Mouse (Mus musculus) liver, embryonic 16.5 days (tissue): ENCODE data around the gene Ccdc51. TPM values are rescaled to one million over a fixed set of nuclear protein-coding genes. Genes with fewer than 3 reads are reported as not detected.
A peak's percentile ranks its signal among the peaks of the same experiment; 100 is the strongest.

Source experiments
- ATAC-seq: fragments of 200-750 bp; cut with Nextera tagmentation; 2 replicates; pipeline ENCODE4 v1.8.0; 2017; ENCODE audit warnings: low read depth, mild to moderate bottlenecking, moderate number of reproducible peaks, moderate library complexity
- H3K27ac ChIP-seq: fragments of 300-500 bp; sonication (generic); 2 replicates; pipeline ENCODE4 v1.5.1; 2014; ENCODE audit warnings: mild to moderate bottlenecking, low read length
- H3K27me3 ChIP-seq: fragments of 300-500 bp; sonication (generic); 2 replicates; pipeline ENCODE4 v1.6.1; 2014; ENCODE audit warnings: low read depth, low read length, mixed read lengths; ENCODE audit not compliant: control insufficient read depth, insufficient read depth
- H3K36me3 ChIP-seq: fragments of 300-500 bp; sonication (generic); 2 replicates; pipeline ENCODE4 v1.6.1; 2014; ENCODE audit warnings: mild to moderate bottlenecking; ENCODE audit not compliant: control insufficient read depth, insufficient read depth
- H3K4me1 ChIP-seq: fragments of 300-500 bp; sonication (generic); 2 replicates; pipeline ENCODE4 v1.6.1; 2014; ENCODE audit warnings: low read depth, low read length, mixed read lengths; ENCODE audit not compliant: control insufficient read depth
- H3K4me2 ChIP-seq: fragments of 300-500 bp; sonication (generic); 2 replicates; pipeline ENCODE4 v1.6.1; 2014; ENCODE audit warnings: low read depth, low read length, mixed read lengths
- H3K4me3 ChIP-seq: fragments of 300-500 bp; sonication (generic); 2 replicates; pipeline ENCODE4 v1.5.1; 2014; ENCODE audit warnings: low read depth, mild to moderate bottlenecking, low read length
- H3K9ac ChIP-seq: fragments of 300-500 bp; sonication (generic); 2 replicates; pipeline ENCODE4 v1.6.1; 2014; ENCODE audit warnings: low read depth, low read length
- H3K9me3 ChIP-seq: fragments of 300-500 bp; sonication (generic); replicated peaks from 2 replicates; pipeline ENCODE4 v1.6.1; 2016; ENCODE audit warnings: low read length; ENCODE audit not compliant: control insufficient read depth
- WGBS: fragments of 180-500 bp; shearing (Covaris S2); extraction: QIAGEN DNeasy Blood & Tissue Kit; methylation state at CpG from one replicate; pipeline ENCODE4 v1.1.7; 2014; ENCODE audit not compliant: insufficient replicate concordance; 5-methylcytosine and 5-hydroxymethylcytosine counted together
- polyA plus RNA-seq: library from polyadenylated mRNA; unstranded; fragments of >200 nt; fragmentation: Nextera tagmentation; extraction: Ambion mirVana; gene quantifications from 2 replicates; pipeline ENCODE4 v1.2.1, GENCODE M21; 2015

Ccdc51 gene
- polyA plus RNA-seq, 1 experiment from 2014 or later: 10.0 TPM

DNA sequence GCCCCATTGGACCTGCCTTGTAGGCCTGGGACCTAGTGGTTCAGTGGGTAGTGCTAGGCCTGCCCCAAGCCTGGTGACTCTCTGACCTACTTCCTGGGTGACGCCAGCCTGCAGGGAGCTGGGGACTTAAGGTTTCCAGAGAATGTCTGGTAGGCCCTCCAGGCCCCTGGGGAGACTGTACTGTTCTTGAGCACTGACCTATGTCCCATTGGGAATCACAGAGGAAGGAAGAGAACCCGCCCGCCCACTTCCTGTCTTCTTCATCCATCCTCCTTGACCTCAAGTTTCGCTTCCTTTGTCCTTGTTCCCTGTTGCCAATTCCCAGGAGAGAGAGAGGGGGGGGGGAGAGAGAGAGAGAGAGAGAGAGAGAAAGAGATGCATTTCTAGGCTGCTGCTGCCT is 35.8 kb downstream of the Ccdc51 start:
- Histone ChIP-seq H3K4me2 (no peak overlapping the region), H3K27me3 (no peaks in the 10 kb centered on the region), H3K9me3 (no peaks in the 10 kb centered on the region), H3K9ac (no peak overlapping the region), H3K4me3 (no peak overlapping the region), H3K36me3 (no peaks in the 10 kb centered on the region), H3K4me1 (no peaks in the 10 kb centered on the region), H3K27ac (no peak overlapping the region)
- WGBS: 59% methylated on average over 4 of the region's 4 CpGs
- peak; percentile 28; the same call in 1 of the 2 replicates for ATAC-seq

DNA sequence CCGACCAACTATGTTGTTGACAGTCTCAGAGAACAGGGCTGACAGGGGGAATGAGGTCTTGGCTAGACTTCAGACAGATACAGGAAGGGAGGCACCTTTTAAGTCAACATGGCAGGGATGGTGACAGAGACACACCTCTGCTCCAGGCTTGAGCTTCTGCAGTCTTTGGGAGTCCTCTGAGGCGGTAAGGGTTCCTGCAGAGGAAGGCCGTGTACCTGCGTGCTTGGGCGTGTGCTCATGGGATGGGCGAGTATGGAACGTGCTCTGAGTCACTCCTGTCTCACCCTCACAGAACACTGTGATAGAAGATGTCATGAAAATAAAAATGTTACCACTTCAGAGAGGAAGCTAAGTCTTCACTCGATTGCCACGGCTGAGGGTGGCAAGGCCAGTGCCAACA is 37.3 kb downstream of the Ccdc51 start:
- Histone ChIP-seq H3K27ac (no peak overlapping the region), H3K9ac (no peak overlapping the region), H3K4me1 (no peaks in the 10 kb centered on the region), H3K9me3 (no peaks in the 10 kb centered on the region), H3K36me3 (no peaks in the 10 kb centered on the region), H3K27me3 (no peaks in the 10 kb centered on the region), H3K4me2 (no peak overlapping the region), H3K4me3 (no peak overlapping the region)
- WGBS: 75% methylated on average over 9 of the region's 9 CpGs
- no peak for ATAC-seq

DNA sequence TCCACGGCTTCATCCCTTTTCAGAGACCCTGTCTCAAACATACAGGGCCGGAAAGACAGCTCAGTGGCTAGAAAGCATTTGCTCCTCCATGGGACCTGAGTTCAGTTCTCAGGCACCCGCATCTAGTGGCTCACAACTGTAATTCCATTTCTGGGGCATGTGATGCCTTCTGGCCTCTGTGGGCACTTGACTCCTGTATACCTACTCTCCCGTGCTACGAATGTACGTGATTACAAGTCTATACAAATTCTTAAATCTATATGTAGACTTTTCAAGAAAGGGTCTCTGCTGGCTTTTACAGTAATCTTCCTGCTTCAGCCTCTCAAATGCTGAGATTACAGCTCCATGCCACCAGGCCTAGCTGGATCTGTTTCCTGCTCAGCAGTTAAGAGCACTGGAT is 38.7 kb downstream of the Ccdc51 start:
- no peak for ATAC-seq
- H3K36me3 ChIP-seq: no peaks in the 10 kb centered on the region
- no peak overlapping the region for H3K4me3 ChIP-seq
- H3K27ac ChIP-seq: no peak overlapping the region
- no peaks in the 10 kb centered on the region for H3K4me1 ChIP-seq
- WGBS: 72% methylated on average over 6 of the region's 6 CpGs
- no peak overlapping the region for H3K9ac ChIP-seq
- no peaks in the 10 kb centered on the region for H3K27me3 ChIP-seq
- H3K9me3 ChIP-seq: no peaks in the 10 kb centered on the region
- H3K4me2 ChIP-seq: no peak overlapping the region

DNA sequence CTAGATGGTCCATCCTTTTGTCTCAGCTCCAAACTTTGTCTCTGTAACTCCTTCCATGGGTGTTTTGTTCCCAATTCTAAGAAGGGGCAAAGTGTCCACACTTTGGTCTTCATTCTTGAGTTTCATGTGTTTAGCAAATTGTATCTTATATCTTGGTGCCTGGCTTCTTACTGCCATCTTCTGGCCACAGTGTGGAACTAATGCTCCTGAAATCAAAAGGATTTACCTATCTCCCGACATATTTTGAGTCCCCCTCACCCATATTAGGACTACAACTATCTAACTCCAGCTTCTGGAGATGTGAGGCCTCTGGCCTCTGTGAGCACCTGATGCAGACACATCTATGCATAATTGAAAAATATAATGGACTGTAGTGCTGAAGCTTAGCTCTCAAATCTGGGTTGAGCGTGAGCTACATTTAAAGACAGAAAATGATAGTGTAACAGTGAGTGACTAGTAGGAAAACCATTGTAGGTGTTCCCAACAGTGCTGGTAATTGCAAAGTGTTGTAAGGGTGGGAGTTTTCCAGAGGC is 40.3 kb downstream of the Ccdc51 start:
- Histone ChIP-seq H3K36me3 (no peaks in the 10 kb centered on the region), H3K4me2 (no peak overlapping the region), H3K4me1 (no peaks in the 10 kb centered on the region), H3K4me3 (no peak overlapping the region), H3K9me3 (no peaks in the 10 kb centered on the region), H3K9ac (no peak overlapping the region), H3K27me3 (no peaks in the 10 kb centered on the region), H3K27ac (no peak overlapping the region)
- no peak for ATAC-seq
- 38% methylated on average over 2 of the region's 2 CpGs for WGBS

DNA sequence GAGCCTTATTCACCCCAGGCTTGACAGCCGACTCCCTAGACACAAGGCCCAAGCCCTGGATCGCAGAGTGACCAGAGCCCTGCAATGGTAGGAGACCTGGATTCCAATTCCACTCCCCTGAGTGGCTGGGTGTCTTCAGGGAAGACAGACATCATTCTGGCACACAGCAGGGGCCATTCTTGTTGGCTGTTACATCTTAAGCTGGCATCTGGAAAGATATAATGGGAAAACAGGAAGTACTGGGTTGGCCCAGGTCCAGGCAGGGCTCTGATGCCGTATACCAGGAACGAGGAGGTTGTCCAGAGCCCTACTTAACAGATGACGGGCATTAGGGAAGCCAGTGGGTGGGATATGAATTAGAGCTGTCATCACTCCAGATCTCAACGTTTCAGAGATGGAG is 41.0 kb downstream of the Ccdc51 start:
- WGBS: 37% methylated on average over 6 of the region's 6 CpGs
- H3K9ac ChIP-seq: no peak overlapping the region
- H3K27ac ChIP-seq: no peak overlapping the region

DNA sequence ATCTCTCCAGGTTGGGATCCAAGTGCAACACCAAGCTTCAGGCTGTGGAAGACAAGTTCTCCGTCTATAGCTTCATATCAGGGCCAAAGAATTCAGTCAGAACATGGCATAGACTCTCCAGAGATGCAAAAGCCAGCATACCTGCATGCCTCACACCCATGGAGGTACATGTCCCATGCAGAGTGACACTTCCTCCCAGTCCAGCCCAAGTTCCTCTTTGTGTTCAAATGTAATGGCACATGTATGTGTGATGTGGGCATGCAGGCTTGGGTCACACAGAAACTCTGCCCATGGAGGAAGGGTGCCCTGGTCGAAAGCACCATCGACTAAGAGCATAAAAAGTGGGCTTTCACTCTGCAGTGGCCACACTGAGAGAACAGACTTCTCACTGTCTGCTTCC is 41.9 kb downstream of the Ccdc51 start:
- Histone ChIP-seq H3K4me2 (no peak overlapping the region), H3K4me1 (no peaks in the 10 kb centered on the region), H3K9me3 (no peaks in the 10 kb centered on the region), H3K4me3 (no peak overlapping the region), H3K27me3 (no peaks in the 10 kb centered on the region), H3K9ac (no peak overlapping the region), H3K27ac (no peak overlapping the region), H3K36me3 (no peaks in the 10 kb centered on the region)
- 62% methylated on average over 3 of the region's 3 CpGs for WGBS
- ATAC-seq: no peak

More for the DNA sequence above, 41.0 kb downstream of the Ccdc51 start:
- H3K9me3 ChIP-seq: no peaks in the 10 kb centered on the region
- H3K27me3 ChIP-seq: no peaks in the 10 kb centered on the region
- H3K4me1 ChIP-seq: no peaks in the 10 kb centered on the region
- H3K4me3 ChIP-seq: no peak overlapping the region
- no peak for ATAC-seq
- H3K4me2 ChIP-seq: no peak overlapping the region
- no peaks in the 10 kb centered on the region for H3K36me3 ChIP-seq

DNA sequence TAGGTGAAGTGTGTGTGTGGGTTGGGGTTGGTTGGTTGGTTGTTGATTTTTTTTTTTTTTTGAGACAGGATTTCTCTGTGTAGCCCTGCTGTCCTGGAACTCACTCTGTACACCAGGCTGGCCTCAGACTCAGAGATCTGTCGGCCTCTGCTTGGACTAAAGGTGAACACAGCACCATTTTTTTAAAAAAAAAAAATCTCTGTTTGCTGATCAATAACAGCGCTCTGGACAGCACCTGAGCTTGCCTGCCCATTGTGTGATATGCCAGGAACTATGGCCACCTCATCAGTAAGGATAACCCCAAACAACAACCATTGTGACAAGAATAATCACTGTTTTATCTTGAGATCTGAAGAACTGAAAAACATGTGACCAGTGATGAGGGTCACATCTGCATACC is 42.8 kb downstream of the Ccdc51 start:
- 59% methylated on average over 2 of the region's 2 CpGs for WGBS
- no peak overlapping the region for H3K4me2 ChIP-seq
- no peaks in the 10 kb centered on the region for H3K4me1 ChIP-seq
- H3K9ac ChIP-seq: no peak overlapping the region
- ATAC-seq: no peak
- no peaks in the 10 kb centered on the region for H3K27me3 ChIP-seq
- no peaks in the 10 kb centered on the region for H3K36me3 ChIP-seq
- no peak overlapping the region for H3K4me3 ChIP-seq
- no peak overlapping the region for H3K27ac ChIP-seq
- no peaks in the 10 kb centered on the region for H3K9me3 ChIP-seq

DNA sequence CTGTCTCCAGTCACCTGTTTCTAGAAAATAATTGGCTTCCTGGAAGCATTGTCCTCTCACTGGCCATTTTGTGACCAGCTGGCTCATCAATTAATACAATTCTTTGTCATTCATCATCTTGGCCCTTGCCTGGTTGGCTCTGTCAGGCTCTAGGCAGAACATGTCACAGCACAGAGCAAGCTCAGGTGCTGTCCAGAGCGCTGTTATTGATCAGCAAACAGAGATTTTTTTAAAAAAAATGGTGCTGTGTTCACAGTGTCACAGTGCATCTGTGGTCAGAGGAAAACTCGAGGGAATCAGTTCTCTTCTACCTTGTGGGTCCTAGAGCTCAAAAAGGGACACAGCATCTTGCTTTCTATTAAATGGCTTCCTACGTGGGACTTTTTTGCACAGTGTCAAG is 43.2 kb downstream of the Ccdc51 start:
- Histone ChIP-seq H3K9ac (no peak overlapping the region), H3K9me3 (no peaks in the 10 kb centered on the region), H3K27me3 (no peaks in the 10 kb centered on the region), H3K27ac (no peak overlapping the region), H3K36me3 (no peaks in the 10 kb centered on the region), H3K4me1 (no peaks in the 10 kb centered on the region), H3K4me2 (no peak overlapping the region), H3K4me3 (no peak overlapping the region)
- 34% methylated on average over 3 of the region's 3 CpGs for WGBS
- peak; percentile 48; the same call in 1 of the 2 replicates for ATAC-seq

DNA sequence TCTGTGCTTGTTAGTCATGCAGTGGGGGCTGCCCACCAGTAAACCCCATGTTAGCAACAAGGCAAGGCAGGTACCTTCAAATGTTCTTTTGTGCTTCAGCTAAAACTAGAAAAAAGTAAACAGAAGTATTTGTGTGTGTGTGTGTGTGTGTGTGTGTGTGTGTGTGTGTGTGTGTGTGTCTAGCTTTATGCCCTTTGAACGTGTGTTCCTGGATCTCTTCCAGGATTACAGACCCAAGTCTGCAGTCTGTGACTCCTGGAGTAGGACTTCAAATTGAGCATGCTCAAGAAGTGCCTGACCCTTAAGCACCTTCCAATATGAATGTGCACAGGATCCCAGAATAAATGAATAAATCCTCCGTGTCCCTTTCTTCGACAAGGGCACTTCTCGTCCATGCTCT is 44.8 kb downstream of the Ccdc51 start:
- no peaks in the 10 kb centered on the region for H3K27me3 ChIP-seq
- no peak overlapping the region for H3K27ac ChIP-seq
- no peak overlapping the region for H3K9ac ChIP-seq
- H3K36me3 ChIP-seq: no peaks in the 10 kb centered on the region
- 0 out of 2 replicates have a peak, but pooled peaks have one; percentile 9 for ATAC-seq
- no peak overlapping the region for H3K4me3 ChIP-seq
- no peaks in the 10 kb centered on the region for H3K4me1 ChIP-seq
- H3K9me3 ChIP-seq: no peaks in the 10 kb centered on the region
- WGBS: 64% methylated on average over 4 of the region's 4 CpGs
- no peak overlapping the region for H3K4me2 ChIP-seq
